10 mouse cellular contexts compared by ENCODE assay signal in the genomic region with DNA sequence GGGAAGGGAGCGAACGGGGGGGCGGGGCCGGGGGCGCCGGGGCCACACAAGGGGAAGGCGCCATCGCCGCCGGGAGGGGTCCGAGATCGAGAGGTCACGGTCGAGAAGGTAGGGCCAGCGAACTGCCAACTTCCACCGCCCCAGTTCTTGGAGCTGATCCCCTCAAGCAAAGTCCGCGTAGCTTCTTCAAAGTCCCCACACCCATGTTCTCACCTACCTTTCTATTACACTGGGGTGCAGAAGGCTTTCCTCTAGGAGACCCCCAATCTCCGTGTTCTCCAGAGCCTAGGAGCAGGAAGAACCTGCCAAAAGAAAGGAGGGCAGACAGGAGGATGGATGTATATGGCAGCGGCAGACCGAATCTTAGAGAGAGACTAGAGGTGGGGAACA. TPM values are rescaled to one million over a fixed set of nuclear protein-coding genes. Genes with fewer than 3 reads are reported as not detected.
DNase-seq lines count a peak whose midpoint lies in the region; ATAC-seq and TF ChIP-seq lines count a peak whose summit lies in the region.
"Had no signal": no experiment of that assay in that cellular context is flagged by ENCODE, and none has a peak within 500 bp of the region (broad histone marks: within the 10 kb centered on the region; RNA-seq: fewer than 3 reads in every experiment).

No protein-coding gene starts in this region.

- in situ Hi-C loops in ES-E14 (cut with MboI; ENCODE audit: low sequenced_read_pairs in 2 of 2, unreplicated experiment in 2 of 2), result no loop called here

- no peaks in the 10 kb centered on the region for H3K9me3 ChIP-seq in heart, embryonic 13.5 days
- no peaks in the 10 kb centered on the region for H3K9me3 ChIP-seq in ES-E14 (ENCODE audit: control insufficient read depth, insufficient read depth, low read depth, low read length)
- H3K9me3 ChIP-seq in hindbrain, embryonic 12.5 days (replicated peaks), result no peaks in the 10 kb centered on the region
- H3K9me3 ChIP-seq in midbrain, embryonic 12.5 days, result no peaks in the 10 kb centered on the region

- no peak for DNase-seq in heart, adult 18-20 months
- no peak for DNase-seq in ES-E14 (ENCODE audit: low read depth, low spot score)
- no peak for DNase-seq in layer of hippocampus, adult 18-20 months (ENCODE audit: low spot score in 2 of 2)
- DNase-seq in embryo, embryonic 9.5 days (ENCODE audit: extremely low spot score), result no peak

- peaks cover 93% of the 10 kb centered on the region for H3K27me3 ChIP-seq in heart, embryonic 13.5 days (replicated peaks)
- peaks cover 84% of the 10 kb centered on the region for H3K27me3 ChIP-seq in hindbrain, embryonic 12.5 days
- peaks cover 81% of the 10 kb centered on the region for H3K27me3 ChIP-seq in midbrain, embryonic 12.5 days

- peak overlapping the region; percentile 73; the same call in 1 of the 2 replicates for H3K27ac ChIP-seq in heart, embryonic 13.5 days (replicated peaks)
- no peak overlapping the region for H3K27ac ChIP-seq in ES-E14 (ENCODE audit: insufficient read depth, low read depth, low read length, poor library complexity, severe bottlenecking)
- H3K27ac ChIP-seq in hindbrain, embryonic 12.5 days, result no peak overlapping the region
- H3K27ac ChIP-seq in midbrain, embryonic 12.5 days (replicated peaks), result no peak overlapping the region
- H3K27ac ChIP-seq: macrophage had no signal

- H3K4me2 ChIP-seq in heart, embryonic 13.5 days, result peak overlapping the region; percentile 99
- peak overlapping the region; percentile 96 for H3K4me2 ChIP-seq in hindbrain, embryonic 12.5 days (replicated peaks)
- peak overlapping the region; percentile 98 for H3K4me2 ChIP-seq in midbrain, embryonic 12.5 days (replicated peaks)

- ATAC-seq in heart, embryonic 13.5 days (ENCODE audit: extremely low read depth, insufficient number of reproducible peaks, low FRiP score, low TSS enrichment), result no peak
- ATAC-seq in hindbrain, embryonic 12.5 days (ENCODE audit: low FRiP score), result no peak
- ATAC-seq in midbrain, embryonic 12.5 days (ENCODE audit: low FRiP score, low read depth), result no peak
- ATAC-seq in inflammation-experienced regulatory T-cells, adult 6 months, result no peak

- 3% methylated on average over 16 of the region's 21 CpGs for WGBS in heart, embryonic 13.5 days
- 3% methylated on average over 14 of the region's 21 CpGs for WGBS in hindbrain, embryonic 12.5 days
- WGBS in midbrain, embryonic 12.5 days, result 2% methylated on average over 18 of the region's 21 CpGs

- peak overlapping the region; percentile 89 for H3K9ac ChIP-seq in heart, embryonic 13.5 days
- no peak overlapping the region for H3K9ac ChIP-seq in ES-E14 (ENCODE audit: insufficient read depth, low read depth, low read length, poor library complexity, severe bottlenecking)
- H3K9ac ChIP-seq in hindbrain, embryonic 12.5 days, result peak overlapping the region; percentile 78
- peak overlapping the region; percentile 72 for H3K9ac ChIP-seq in midbrain, embryonic 12.5 days (replicated peaks)

- peaks cover 70% of the 10 kb centered on the region for H3K4me1 ChIP-seq in heart, embryonic 13.5 days
- peaks cover 2 to 16% of the 10 kb centered on the region in 2 experiments; a peak in 3 of 4 replicates for H3K4me1 ChIP-seq in ES-E14 (ENCODE audit: control insufficient read depth in 2 of 2, insufficient read depth in 2 of 2, low read length in 2 of 2, poor library complexity in 1 of 2)
- peaks cover 50% of the 10 kb centered on the region for H3K4me1 ChIP-seq in hindbrain, embryonic 12.5 days
- H3K4me1 ChIP-seq in midbrain, embryonic 12.5 days, result peaks cover 48% of the 10 kb centered on the region

- H3K4me3 ChIP-seq in heart, embryonic 13.5 days, result peak overlapping the region; percentile 74
- peak overlapping the region; percentile 67 to 84; a peak in 3 of 4 replicates for H3K4me3 ChIP-seq in ES-E14 (ENCODE audit: insufficient read depth in 1 of 2, low read depth in 1 of 2, low read length in 2 of 2, poor library complexity in 1 of 2, severe bottlenecking in 1 of 2)
- H3K4me3 ChIP-seq in hindbrain, embryonic 12.5 days, result peak overlapping the region; percentile 63
- peak overlapping the region; percentile 59 for H3K4me3 ChIP-seq in midbrain, embryonic 12.5 days

- no peaks in the 10 kb centered on the region for H3K36me3 ChIP-seq in heart, embryonic 13.5 days
- no peaks in the 10 kb centered on the region for H3K36me3 ChIP-seq in ES-E14 (ENCODE audit: control insufficient read depth, insufficient read depth, low read length, poor library complexity, severe bottlenecking)
- H3K36me3 ChIP-seq in hindbrain, embryonic 12.5 days, result no peaks in the 10 kb centered on the region
- no peaks in the 10 kb centered on the region for H3K36me3 ChIP-seq in midbrain, embryonic 12.5 days

TF ChIP-seq in ES-E14, 5 proteins besides CTCF, POLR2A, EP300 and RAD21:
- TF ChIP-seq CHD2 (IDR thresholded peaks at IDR 0.05; ENCODE audit: low read depth, low read length) (no peak), HCFC1 (IDR thresholded peaks at IDR 0.05; ENCODE audit: borderline replicate concordance, insufficient read depth, low read length) (no peak), ZC3H11A (IDR thresholded peaks at IDR 0.05; ENCODE audit: borderline replicate concordance, low read depth, low read length) (no peak), MAFK (IDR thresholded peaks at IDR 0.05; ENCODE audit: insufficient read depth, low read depth, low read length) (no peak), ZNF384 (IDR thresholded peaks at IDR 0.05; ENCODE audit: low read depth, low read length) (no peak)

RNA-seq across cellular contexts. Expression of a gene that starts 1.3 kb away (rescaled TPM):
- not detected in 2 replicates for polyA plus RNA-seq in heart, embryonic 13.5 days (2015; fragmentation: Nextera tagmentation; extraction: Ambion mirVana)
- total RNA-seq in heart, adult 18-20 months (2021), result not detected
- total RNA-seq in ES-E14 (2012; rRNA removed), result not detected in 2 replicates
- not detected in 2 replicates for polyA plus RNA-seq in hindbrain, embryonic 12.5 days (2016; fragmentation: Nextera tagmentation; extraction: Ambion mirVana)
- polyA plus RNA-seq in midbrain, embryonic 12.5 days (2016; fragmentation: Nextera tagmentation; extraction: Ambion mirVana), result not detected in 2 replicates
- polyA plus RNA-seq in inflammation-experienced regulatory T-cells, adult 6 months (2017; shearing (Covaris generic)), result not detected
- not detected for total RNA-seq in layer of hippocampus, adult 18-20 months (2021)
- total RNA-seq: common myeloid progenitor, adult 5-6 weeks had no signal
- polyA plus RNA-seq: macrophage had no signal

RNA-seq across cellular contexts. Expression of a gene that starts 1.4 kb away (rescaled TPM):
- 1.1 and 1.9 TPM in 2 replicates for polyA plus RNA-seq in heart, embryonic 13.5 days (2015; fragmentation: Nextera tagmentation; extraction: Ambion mirVana)
- total RNA-seq in heart, adult 18-20 months (2021), result 1 to 10 TPM; 1.2 to 2.3 TPM
- total RNA-seq in ES-E14 (2012; rRNA removed), result 2.2 and 2.7 TPM in 2 replicates
- polyA plus RNA-seq in hindbrain, embryonic 12.5 days (2016; fragmentation: Nextera tagmentation; extraction: Ambion mirVana), result 2.1 and 2.8 TPM in 2 replicates
- 0.48 and 0.94 TPM in 2 replicates for polyA plus RNA-seq in midbrain, embryonic 12.5 days (2016; fragmentation: Nextera tagmentation; extraction: Ambion mirVana)
- 10 to 100 TPM; 13.4 to 51.6 (median 33.9) TPM for polyA plus RNA-seq in inflammation-experienced regulatory T-cells, adult 6 months (2017; shearing (Covaris generic))
- total RNA-seq in layer of hippocampus, adult 18-20 months (2021), result under 1 TPM; 0.38 to 0.57 TPM

RNA-seq across cellular contexts. Expression of a gene that starts 14.0 kb away (rescaled TPM):
- polyA plus RNA-seq in heart, embryonic 13.5 days (2015; fragmentation: Nextera tagmentation; extraction: Ambion mirVana), result 21.3 and 22.2 TPM in 2 replicates
- total RNA-seq in heart, adult 18-20 months (2021), result 1 to 10 TPM; 4.5 to 4.8 TPM
- 33.1 and 42.1 TPM in 2 replicates for total RNA-seq in ES-E14 (2012; rRNA removed)
- polyA plus RNA-seq in hindbrain, embryonic 12.5 days (2016; fragmentation: Nextera tagmentation; extraction: Ambion mirVana), result 30.5 and 31.2 TPM in 2 replicates
- 35.0 and 41.5 TPM in 2 replicates for polyA plus RNA-seq in midbrain, embryonic 12.5 days (2016; fragmentation: Nextera tagmentation; extraction: Ambion mirVana)
- 10 to 100 TPM; 43.6 to 63.0 (median 59.1) TPM for polyA plus RNA-seq in inflammation-experienced regulatory T-cells, adult 6 months (2017; shearing (Covaris generic))
- total RNA-seq in layer of hippocampus, adult 18-20 months (2021), result 1 to 10 TPM; 7.9 to 9.6 TPM

RNA-seq across cellular contexts. Expression of a gene that starts 16.3 kb away (rescaled TPM):
- 19.9 and 23.5 TPM in 2 replicates for polyA plus RNA-seq in heart, embryonic 13.5 days (2015; fragmentation: Nextera tagmentation; extraction: Ambion mirVana)
- 10 to 100 TPM in 1 of 2 experiments, 1 to 10 TPM in 1; 9.1 to 19.9 TPM for total RNA-seq in heart, adult 18-20 months (2021)
- 6.2 and 8.7 TPM in 2 replicates for total RNA-seq in ES-E14 (2012; rRNA removed)
- 16.2 and 17.2 TPM in 2 replicates for polyA plus RNA-seq in hindbrain, embryonic 12.5 days (2016; fragmentation: Nextera tagmentation; extraction: Ambion mirVana)
- 15.2 and 16.1 TPM in 2 replicates for polyA plus RNA-seq in midbrain, embryonic 12.5 days (2016; fragmentation: Nextera tagmentation; extraction: Ambion mirVana)
- 100 to 1,000 TPM in 2 of 3 experiments, 10 to 100 TPM in 1; 96.4 to 134 (median 118) TPM for polyA plus RNA-seq in inflammation-experienced regulatory T-cells, adult 6 months (2017; shearing (Covaris generic))
- total RNA-seq in layer of hippocampus, adult 18-20 months (2021), result 10 to 100 TPM; 14.4 to 16.5 TPM

RNA-seq across cellular contexts. Expression of a gene that starts 23.6 kb away (rescaled TPM):
- 642 and 729 TPM in 2 replicates for polyA plus RNA-seq in heart, embryonic 13.5 days (2015; fragmentation: Nextera tagmentation; extraction: Ambion mirVana)
- total RNA-seq in heart, adult 18-20 months (2021), result 100 to 1,000 TPM; 293 to 299 TPM
- 407 and 426 TPM in 2 replicates for total RNA-seq in ES-E14 (2012; rRNA removed)
- polyA plus RNA-seq in hindbrain, embryonic 12.5 days (2016; fragmentation: Nextera tagmentation; extraction: Ambion mirVana), result 662 and 684 TPM in 2 replicates
- 709 and 733 TPM in 2 replicates for polyA plus RNA-seq in midbrain, embryonic 12.5 days (2016; fragmentation: Nextera tagmentation; extraction: Ambion mirVana)
- 1,000 to 10,000 TPM in 1 of 3 experiments, 100 to 1,000 TPM in 2; 808 to 1,210 (median 823) TPM for polyA plus RNA-seq in inflammation-experienced regulatory T-cells, adult 6 months (2017; shearing (Covaris generic))
- 100 to 1,000 TPM; 268 TPM for total RNA-seq in layer of hippocampus, adult 18-20 months (2021)
